Mouse (Mus musculus): Measurements from ENCODE around the gene Serpinb6b. TPM values are rescaled to one million over a fixed set of nuclear protein-coding genes. Genes with fewer than 3 reads are reported as not detected.

Serpinb6b gene
- total RNA-seq, 4 experiments from 2014 or later, result 38.5 to 44.4 (median 41.6) TPM

Other genes starting within 250 kb of the Serpinb6b start
- gene Mylk4, start 181.3 kb upstream of the Serpinb6b start, total RNA-seq (2022), result 100 to 1,000 TPM; 269 to 374 (median 349) TPM
- 10 to 100 TPM; 17.0 to 24.1 (median 21.1) TPM for gene Wrnip1, start 163.2 kb upstream of the Serpinb6b start, total RNA-seq (2022)
- gene D930007J09Rik, start 162.4 kb upstream of the Serpinb6b start, total RNA-seq (2022), result not detected
- gene Serpinb1a, start 114.0 kb upstream of the Serpinb6b start, total RNA-seq (2022), result 1 to 10 TPM; 3.6 to 7.7 (median 5.9) TPM
- gene Serpinb1c, start 67.0 kb upstream of the Serpinb6b start, total RNA-seq (2022), result 1 to 10 TPM; 2.0 to 3.8 (median 2.4) TPM
- gene Serpinb9, start 38.0 kb downstream of the Serpinb6b start, total RNA-seq (2022), result 10 to 100 TPM in 1 of 4 experiments, 1 to 10 TPM in 3; 7.9 to 10.7 (median 9.6) TPM
- gene Serpinb9b, start 62.2 kb downstream of the Serpinb6b start, total RNA-seq (2022), result under 1 TPM in 3 of 4 experiments, not detected in 1; 0.16 to 0.22 (median 0.17) TPM
- gene Serpinb1b, start 113.4 kb downstream of the Serpinb6b start, total RNA-seq (2022), result not detected
- gene Serpinb9c, start 194.5 kb downstream of the Serpinb6b start, total RNA-seq (2022), result not detected
- gene Serpinb9d, start 227.8 kb downstream of the Serpinb6b start, total RNA-seq (2022), result not detected